Mouse (Mus musculus): Measurements from ENCODE around the gene Gm9112.
"Not testable (repeated sequence)": the region's sequence is repeated elsewhere in the genome, so short reads cannot be mapped to it uniquely, and the experiment has no call there.

Gene Gm9112

DNA sequence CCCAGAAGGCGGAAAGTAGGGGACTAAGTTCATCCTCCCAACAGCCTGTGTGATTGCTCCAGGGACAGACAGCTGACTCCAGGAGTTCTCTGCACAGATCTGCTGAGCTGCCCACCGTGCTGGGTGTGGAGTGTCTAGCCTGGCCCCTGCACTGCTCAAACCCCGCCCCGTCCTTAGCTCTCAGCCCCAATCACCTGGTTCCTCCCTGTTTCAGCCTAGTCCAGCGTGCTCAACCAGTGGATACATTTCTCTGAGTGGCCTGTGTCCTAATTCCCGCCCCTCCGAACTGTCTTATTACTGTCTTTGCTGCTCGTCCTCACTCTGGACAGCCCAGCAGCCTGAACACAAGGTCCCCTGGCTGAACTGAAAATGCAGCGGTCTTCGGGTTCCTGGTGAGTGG, at the start of gene Gm9112, which contains the start of gene Dmrtc1b:
Gene Gm9112, minus strand, starts transcription at position 101 of the 400 bp plus-strand sequence.
Gene Dmrtc1b, plus strand, starts transcription at position 331 of the 400 bp plus-strand sequence.
- DNase-seq (ENCODE audit: low read depth, low spot score): not testable (repeated sequence)

- DNase-seq (ENCODE audit: low read depth, low spot score): not testable (repeated sequence)
Observed at GRCm38 (mm10) chrX:102724226-102724625, 16.8 kb upstream of the Gm9112 start.

DNA sequence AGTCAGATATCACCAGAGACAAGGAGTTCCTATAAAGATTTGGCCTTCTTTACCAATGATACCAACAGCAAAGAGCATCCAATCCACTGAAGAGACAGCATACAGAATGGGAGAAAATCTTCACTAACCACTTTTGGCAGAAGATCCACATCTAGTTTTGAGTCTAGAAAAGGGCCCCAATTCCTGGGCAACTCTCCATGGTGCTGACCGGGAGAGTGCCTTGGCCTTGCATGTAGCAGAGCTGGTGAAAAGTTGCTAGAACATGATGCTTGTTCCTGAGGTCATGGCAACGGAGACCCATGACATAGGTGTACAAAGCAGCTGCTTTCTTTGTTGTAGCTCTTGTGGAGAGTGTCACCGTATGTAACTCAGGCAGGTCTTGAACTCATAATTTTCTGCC, 6.8 kb downstream of the Gm9112 start:
- not testable (repeated sequence) for DNase-seq (ENCODE audit: low read depth, low spot score)

- DNase-seq (ENCODE audit: low read depth, low spot score): not testable (repeated sequence)
Observed at GRCm38 (mm10) chrX:102689252-102689651, 18.2 kb downstream of the Gm9112 start.

- not testable (repeated sequence) for DNase-seq (ENCODE audit: low read depth, low spot score)
Observed at GRCm38 (mm10) chrX:102686872-102687271, 20.6 kb downstream of the Gm9112 start, which contains the start of gene Gm3880. Gm3880 (minus strand) TSS chrX:102686972.

GRCm38 (mm10) chrX:102684706-102685105, 22.7 kb downstream of the Gm9112 start:
- not testable (repeated sequence) for DNase-seq (ENCODE audit: low read depth, low spot score)

DNA sequence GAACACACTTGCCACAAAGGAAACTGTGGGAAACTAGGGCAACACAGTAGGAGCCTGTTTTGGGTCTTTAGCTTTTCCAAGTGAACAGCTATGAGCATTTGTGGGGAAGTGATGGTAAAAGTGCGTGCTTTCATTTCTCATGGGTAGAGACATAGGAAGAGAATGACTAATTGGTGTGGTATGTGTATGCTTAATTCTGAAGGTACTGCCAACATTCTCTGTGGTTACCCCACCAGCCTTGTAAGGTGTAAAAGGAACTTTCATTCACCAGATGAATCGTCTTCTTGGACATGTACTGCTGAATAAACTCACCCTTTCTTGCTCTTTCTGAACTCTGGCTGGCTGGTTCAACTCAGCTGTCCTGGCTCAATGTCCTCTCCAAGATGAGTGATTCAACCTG, 40.8 kb downstream of the Gm9112 start:
- no peak for DNase-seq (ENCODE audit: low read depth, low spot score)

DNA sequence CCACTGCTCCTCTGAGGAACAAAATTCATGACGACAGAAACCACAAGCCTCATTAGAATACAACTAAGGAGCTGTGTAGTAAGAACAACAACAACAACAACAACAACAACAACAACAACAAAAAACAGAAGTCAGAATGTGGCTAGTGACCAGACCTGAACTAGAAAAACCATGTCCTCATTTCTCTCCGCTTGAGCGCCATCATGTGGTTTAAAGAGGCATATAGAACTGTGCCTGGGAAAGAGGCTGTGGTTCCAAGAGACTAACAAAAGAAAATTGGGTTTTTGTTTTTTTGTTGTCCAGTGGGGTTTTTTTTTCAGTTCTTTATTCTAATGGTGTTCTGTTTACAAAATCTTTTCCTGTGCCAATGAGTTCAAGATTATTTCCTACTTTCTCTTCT, 46.7 kb downstream of the Gm9112 start:
- DNase-seq (ENCODE audit: low read depth, low spot score): no peak

Measured in brain, embryonic 18.5 days (tissue).